Mouse (Mus musculus): ENCODE data around the gene Fgf14. TPM values are rescaled to one million over a fixed set of nuclear protein-coding genes. Genes with fewer than 3 reads are reported as not detected.

Fgf14 gene
- polyA plus RNA-seq, 1 experiment = 0.08 TPM

DNA sequence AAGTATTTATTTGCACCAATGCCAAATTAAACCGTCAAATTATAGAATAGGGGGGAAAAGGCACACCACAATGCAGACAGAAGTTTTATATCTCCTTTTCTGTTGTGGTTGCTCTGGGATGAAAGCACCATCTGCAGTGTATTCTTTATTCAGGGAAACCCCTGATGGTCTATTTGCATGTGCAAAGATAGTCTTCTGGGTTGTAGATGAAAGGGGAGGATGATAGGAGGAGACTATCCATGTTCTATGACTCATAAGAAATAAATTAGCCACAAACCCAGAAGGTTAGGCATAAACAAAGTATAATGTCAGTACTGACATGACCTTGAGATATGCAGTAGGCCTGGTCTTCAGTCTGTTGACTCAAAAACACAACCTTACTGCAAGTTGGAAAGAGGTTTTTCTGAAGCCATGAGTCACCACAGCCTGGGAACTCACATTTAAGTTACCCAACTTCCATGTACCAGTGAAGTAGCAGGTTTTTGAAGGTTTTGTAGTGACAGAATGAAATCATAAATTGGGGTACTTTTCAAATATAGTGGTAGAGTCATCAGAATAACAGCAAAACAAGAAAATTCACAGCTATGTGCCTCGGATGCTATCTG, 686.2 kb downstream of the Fgf14 start:
- DNase-seq = no peak
- WGBS = 59% methylated on average over 2 of the region's 2 CpGs
- Histone ChIP-seq H3K4me3 (ENCODE audit: insufficient read depth, low read depth, low read length) (no peak overlapping the region), H3K36me3 (ENCODE audit: control insufficient read depth, insufficient read depth, low read length) (no peaks in the 10 kb centered on the region), H3K4me1 (ENCODE audit: control insufficient read depth, insufficient read depth, low read length) (no peaks in the 10 kb centered on the region), H3K27ac (ENCODE audit: insufficient read depth, low read depth, low read length) (no peak overlapping the region), H3K27me3 (replicated peaks; ENCODE audit: control insufficient read depth, insufficient read depth, low read length) (no peaks in the 10 kb centered on the region)
- TF ChIP-seq POLR2A (IDR thresholded peaks at IDR 0.05; ENCODE audit: low read depth, low read length) = no peak
- no peak for TF ChIP-seq CTCF (conservative IDR thresholded peaks at IDR 0.05; ENCODE audit: insufficient read depth, insufficient read length, low read depth, low read length)

DNA sequence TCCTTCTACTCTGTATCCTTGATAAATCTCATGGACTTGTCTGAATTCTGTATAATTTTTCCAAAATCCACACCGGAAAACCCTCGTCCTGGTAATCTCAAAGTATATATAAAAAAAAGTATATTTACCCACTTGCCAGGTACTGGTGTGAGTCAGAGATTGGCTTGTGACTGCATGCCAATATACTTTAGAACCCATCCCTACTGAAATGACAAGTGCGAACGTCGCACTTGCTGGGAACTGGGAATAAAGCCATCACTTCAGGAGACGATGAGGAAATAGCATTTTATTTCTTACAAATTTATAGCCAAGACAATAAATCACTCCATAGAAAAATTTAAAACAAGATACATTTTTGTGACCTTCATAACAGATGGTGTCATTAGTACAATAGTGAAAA, 708.9 kb downstream of the Fgf14 start:
- 79% methylated on average over 6 of the region's 6 CpGs for WGBS
- no peaks in the 10 kb centered on the region for H3K36me3 ChIP-seq (ENCODE audit: control insufficient read depth, insufficient read depth, low read length)
- no peaks in the 10 kb centered on the region for H3K4me1 ChIP-seq (ENCODE audit: control insufficient read depth, insufficient read depth, low read length)
- H3K27ac ChIP-seq (ENCODE audit: insufficient read depth, low read depth, low read length) = no peak overlapping the region
- no peak for DNase-seq
- no peak for TF ChIP-seq POLR2A (IDR thresholded peaks at IDR 0.05; ENCODE audit: low read depth, low read length)
- TF ChIP-seq CTCF (conservative IDR thresholded peaks at IDR 0.05; ENCODE audit: insufficient read depth, insufficient read length, low read depth, low read length) = no peak
- H3K4me3 ChIP-seq (ENCODE audit: insufficient read depth, low read depth, low read length) = no peak overlapping the region
- no peaks in the 10 kb centered on the region; the same call in 1 of the 2 replicates for H3K27me3 ChIP-seq (replicated peaks; ENCODE audit: control insufficient read depth, insufficient read depth, low read length)

DNA sequence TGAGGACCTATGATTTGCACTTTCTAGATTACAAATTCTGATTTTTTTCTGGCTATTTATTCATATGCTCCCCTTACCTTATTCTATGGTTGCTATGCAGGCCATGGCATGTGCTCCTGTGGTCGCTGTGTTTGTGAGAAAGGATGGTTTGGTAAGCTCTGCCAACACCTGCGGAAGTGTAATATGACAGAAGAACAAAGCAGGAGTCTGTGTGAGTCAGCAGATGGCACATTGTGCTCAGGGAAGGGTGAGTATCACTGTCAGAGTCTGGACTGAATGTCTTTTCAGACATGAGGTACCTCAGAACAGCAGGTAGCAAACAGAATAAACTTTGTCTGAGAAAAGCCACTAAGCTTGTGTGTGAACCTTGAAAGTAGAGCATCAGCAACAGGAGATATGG, 710.4 kb downstream of the Fgf14 start:
- Histone ChIP-seq H3K27me3 (replicated peaks; ENCODE audit: control insufficient read depth, insufficient read depth, low read length) (no peaks in the 10 kb centered on the region; the same call in 1 of the 2 replicates), H3K4me1 (ENCODE audit: control insufficient read depth, insufficient read depth, low read length) (no peaks in the 10 kb centered on the region), H3K36me3 (ENCODE audit: control insufficient read depth, insufficient read depth, low read length) (no peaks in the 10 kb centered on the region), H3K27ac (ENCODE audit: insufficient read depth, low read depth, low read length) (no peak overlapping the region), H3K4me3 (ENCODE audit: insufficient read depth, low read depth, low read length) (no peak overlapping the region)
- 61% methylated on average over 2 of the region's 2 CpGs for WGBS
- no peak for DNase-seq
- TF ChIP-seq POLR2A (IDR thresholded peaks at IDR 0.05; ENCODE audit: low read depth, low read length) (no peak), CTCF (conservative IDR thresholded peaks at IDR 0.05; ENCODE audit: insufficient read depth, insufficient read length, low read depth, low read length) (no peak)
